In genomic region chr11:51823963-51824753, GRCm38 (mm10) we compare ENCODE assay signal across 9 mouse cellular contexts. TPM values are rescaled to one million over a fixed set of nuclear protein-coding genes. Genes with fewer than 3 reads are reported as not detected.
DNase-seq lines count a peak whose midpoint lies in the region; TF ChIP-seq lines count a peak whose summit lies in the region.
"Had no signal": no experiment of that assay in that cellular context is flagged by ENCODE, and none has a peak within 500 bp of the region (broad histone marks: within the 10 kb centered on the region; RNA-seq: fewer than 3 reads in every experiment).

No protein-coding gene starts in this region.

- peak; percentile 60 to 69 for DNase-seq in heart, adult 18-20 months
- no peak for DNase-seq in heart, embryonic 10.5 days (ENCODE audit: low spot score)
- DNase-seq in CH12.LX (ENCODE audit: extremely low read depth), result no peak
- peak; percentile 83 for DNase-seq in cerebellum, adult 9-10 months
- peak; percentile 87 for DNase-seq in kidney, adult 9 months
- DNase-seq in frontal cortex, postnatal 36 days (ENCODE audit: low spot score in 2 of 2), result no peak
- DNase-seq in embryo, embryonic 10 days (ENCODE audit: low spot score), result no peak
- no peak for DNase-seq in layer of hippocampus, adult 8-10 months (ENCODE audit: low spot score in 2 of 2)

- dilution Hi-C loops in CH12.LX (cut with MboI; ENCODE audit: extremely low pct_ligation_motif_present, extremely low pct_unique_long_range_greater_than_20kb, low sequenced_read_pairs), result no loop called here

- in situ Hi-C loops in CH12.LX (cut with MboI; ENCODE audit: low pct_ligation_motif_present, low pct_unique_long_range_greater_than_20kb, low sequenced_read_pairs), result loop anchor here (10.0 kb wide), 1 partner anchor 141 kb away; the partner anchor contains the start of gene Cdkn2aipnl

- no peaks in the 10 kb centered on the region for H3K9me3 ChIP-seq in heart, embryonic 10.5 days
- peaks cover 4% of the 10 kb centered on the region for H3K9me3 ChIP-seq in CH12.LX (replicated peaks; ENCODE audit: low read length)
- H3K9me3 ChIP-seq: forebrain, embryonic 13.5 days had no signal

- no peaks in the 10 kb centered on the region for H3K4me1 ChIP-seq in heart, embryonic 10.5 days
- H3K4me1 ChIP-seq in CH12.LX (ENCODE audit: control insufficient read depth in 1 of 2, insufficient read depth in 2 of 2), result peaks cover 54 to 72% of the 10 kb centered on the region in 2 experiments

- 85% methylated on average over 3 of the region's 3 CpGs for WGBS in heart, embryonic 10.5 days

- peaks cover 3% of the 10 kb centered on the region; the same call in 1 of the 2 replicates for H3K36me3 ChIP-seq in heart, embryonic 10.5 days
- H3K36me3 ChIP-seq in CH12.LX (replicated peaks in 1 of 2; ENCODE audit: control insufficient read depth in 1 of 2, insufficient read depth in 1 of 2, low read length in 1 of 2), result peaks cover 93 to 98% of the 10 kb centered on the region in 2 experiments

- TF ChIP-seq CTCF in CH12.LX (conservative IDR thresholded peaks at IDR 0.05 in 1 of 2, IDR thresholded peaks at IDR 0.05 in 1 of 2; ENCODE audit: low read depth in 2 of 2, low read length in 2 of 2), result no peak

- no peak; the same call in 1 of the 2 replicates for TF ChIP-seq POLR2A in CH12.LX (IDR thresholded peaks at IDR 0.05; ENCODE audit: low read depth, low read length)

- H3K4me2 ChIP-seq in CH12.LX (ENCODE audit: insufficient read depth, low read depth, poor library complexity, severe bottlenecking), result no peak overlapping the region
- H3K4me2 ChIP-seq: forebrain, embryonic 13.5 days had no signal

- peaks cover 41% of the 10 kb centered on the region for H3K79me2 ChIP-seq in CH12.LX (replicated peaks; ENCODE audit: control insufficient read depth, extremely low read depth, insufficient read depth, poor library complexity, severe bottlenecking)

- no peak for TF ChIP-seq RAD21 in CH12.LX (IDR thresholded peaks at IDR 0.05; ENCODE audit: low read depth, low read length)

- H3K4me3 ChIP-seq in heart, embryonic 10.5 days, result no peak overlapping the region
- H3K4me3 ChIP-seq in CH12.LX (replicated peaks in 1 of 3; ENCODE audit: low read depth in 2 of 3, low read length in 2 of 3, poor library complexity in 1 of 3), result no peak overlapping the region
- H3K4me3 ChIP-seq: forebrain, embryonic 13.5 days had no signal

- no peak overlapping the region for H3K27ac ChIP-seq in heart, embryonic 10.5 days
- H3K27ac ChIP-seq in CH12.LX (ENCODE audit: insufficient read depth, low read depth), result peak overlapping the region; percentile 68
- H3K27ac ChIP-seq: forebrain, embryonic 13.5 days had no signal

- no peak overlapping the region for H3K9ac ChIP-seq in CH12.LX (ENCODE audit: insufficient read depth, low read depth)
- H3K9ac ChIP-seq: forebrain, embryonic 13.5 days had no signal

- TF ChIP-seq EP300 in CH12.LX (IDR thresholded peaks at IDR 0.05; ENCODE audit: low read length), result no peak

- peaks cover 4% of the 10 kb centered on the region; the same call in 1 of the 2 replicates for H3K27me3 ChIP-seq in heart, embryonic 10.5 days (ENCODE audit: insufficient read depth, poor library complexity, severe bottlenecking)
- H3K27me3 ChIP-seq in CH12.LX (replicated peaks), result no peaks in the 10 kb centered on the region
- H3K27me3 ChIP-seq: forebrain, embryonic 13.5 days had no signal

TF ChIP-seq in CH12.LX, 34 proteins besides CTCF, POLR2A, EP300 and RAD21:
- TF ChIP-seq ZMIZ1 (IDR thresholded peaks at IDR 0.05; ENCODE audit: low read depth, low read length) (no peak), TCF12 (IDR thresholded peaks at IDR 0.05; ENCODE audit: low read depth, low read length) (no peak), TBP (conservative IDR thresholded peaks at IDR 0.05; ENCODE audit: low read depth, low read length) (no peak), CHD1 (IDR thresholded peaks at IDR 0.05; ENCODE audit: low read depth, low read length) (no peak), MAZ (IDR thresholded peaks at IDR 0.05; ENCODE audit: low read depth, low read length) (no peak), ETS1 (conservative IDR thresholded peaks at IDR 0.05; ENCODE audit: low read depth, low read length) (no peak), MAX (IDR thresholded peaks at IDR 0.05; ENCODE audit: low read length) (no peak), NELFE (IDR thresholded peaks at IDR 0.05; ENCODE audit: low read depth, low read length) (no peak), SIN3A (IDR thresholded peaks at IDR 0.05; ENCODE audit: low read length) (no peak), E2F4 (IDR thresholded peaks at IDR 0.05; ENCODE audit: insufficient replicate concordance, low read depth, low read length) (no peak), KAT2A (IDR thresholded peaks at IDR 0.05; ENCODE audit: insufficient replicate concordance, low read length) (no peak), ELF1 (IDR thresholded peaks at IDR 0.05; ENCODE audit: low read depth, low read length) (no peak), RCOR1 (conservative IDR thresholded peaks at IDR 0.05; ENCODE audit: low read depth, low read length) (no peak), MAFK (IDR thresholded peaks at IDR 0.05; ENCODE audit: insufficient replicate concordance, low read length) (no peak)
TF ChIP-seq in CH12.LX: peak in this region for 0.

RNA-seq across cellular contexts. Expression of gene Jade2, which starts 33.3 kb away (rescaled TPM):
- total RNA-seq in heart, adult 18-20 months (2021), result 10 to 100 TPM; 13.4 to 18.3 TPM
- polyA plus RNA-seq in heart, embryonic 10.5 days (2016; fragmentation: Nextera tagmentation; extraction: Ambion mirVana), result 0.73 and 0.82 TPM in 2 replicates
- total RNA-seq in CH12.LX (2012; rRNA removed) (51.4 and 58.2 TPM in 2 replicates), CH12.LX (2014; rRNA removed) (21.9 and 25.6 TPM in 2 replicates)
- 50.3 and 60.1 TPM in 2 replicates for polyA plus RNA-seq in CH12.LX (2012; ENCODE audit: insufficient read length, low read depth)
- 10 to 100 TPM; 50.6 to 54.2 (median 52.0) TPM for total RNA-seq in layer of hippocampus, adult 8-10 months (2022)

Comparison
In these comparisons a context has a peak if more than half of its experiments do, and no peak if none do; other contexts are left out.
1. DNase-seq: peak in heart, adult 18-20 months (2 of 2), cerebellum, adult 9-10 months (single experiment) and kidney, adult 9 months (single experiment); none in heart, embryonic 10.5 days (single experiment), CH12.LX (single experiment), frontal cortex, postnatal 36 days (0 of 2), embryo, embryonic 10 days (single experiment) and layer of hippocampus, adult 8-10 months (0 of 2).